Comparison of ENCODE assay signal across 17 mouse cellular contexts in genomic region chr16:43390387-43390786, GRCm38 (mm10).
"Had no signal": no experiment of that assay in that cellular context is flagged by ENCODE, and none has a peak within 500 bp of the region (broad histone marks: within the 10 kb centered on the region; RNA-seq: fewer than 3 reads in every experiment).

No protein-coding gene starts in this region.

- DNase-seq: retina, postnatal 1 day; right cerebral cortex, adult 18-20 months; right cerebral cortex, postnatal 14 days; right cerebral cortex, postnatal 25 days; right cerebral cortex, postnatal 4 days; spleen, adult 18-20 months; thymus, adult 18-20 months; thymus, adult 2 months; thymus, postnatal 14 days; thymus, postnatal 25 days; thymus, postnatal 36 days; thymus, postnatal 4 days had no signal

- H3K4me1 ChIP-seq: neural tube, embryonic 12.5 days; neural tube, embryonic 13.5 days; neural tube, embryonic 15.5 days; stomach, embryonic 15.5 days had no signal

- H3K27ac ChIP-seq: neural tube, embryonic 12.5 days; neural tube, embryonic 13.5 days; neural tube, embryonic 15.5 days; stomach, embryonic 15.5 days; stomach, postnatal 0 days had no signal

- H3K36me3 ChIP-seq: neural tube, embryonic 12.5 days; neural tube, embryonic 13.5 days; neural tube, embryonic 15.5 days; stomach, embryonic 15.5 days had no signal

- H3K4me3 ChIP-seq: neural tube, embryonic 12.5 days; neural tube, embryonic 13.5 days; neural tube, embryonic 15.5 days; stomach, embryonic 15.5 days had no signal

- H3K9me3 ChIP-seq: neural tube, embryonic 12.5 days; neural tube, embryonic 13.5 days; neural tube, embryonic 15.5 days; stomach, embryonic 15.5 days had no signal

- H3K27me3 ChIP-seq: neural tube, embryonic 12.5 days; neural tube, embryonic 13.5 days; neural tube, embryonic 15.5 days; stomach, embryonic 15.5 days had no signal

- H3K9ac ChIP-seq: neural tube, embryonic 12.5 days; neural tube, embryonic 13.5 days; neural tube, embryonic 15.5 days; stomach, embryonic 15.5 days had no signal

- H3K4me2 ChIP-seq: neural tube, embryonic 12.5 days; neural tube, embryonic 13.5 days; neural tube, embryonic 15.5 days; stomach, embryonic 15.5 days had no signal
